Mouse (Mus musculus) liver, adult 2 months (tissue): ENCODE data around the gene Pcsk1n. TPM values are rescaled to one million over a fixed set of nuclear protein-coding genes. Genes with fewer than 3 reads are reported as not detected.
A peak's percentile ranks its signal among the peaks of the same experiment; 100 is the strongest.
"Not testable (repeated sequence)": the region's sequence is repeated elsewhere in the genome, so short reads cannot be mapped to it uniquely, and the experiment has no call there.

Experiments used
- DNase-seq: peaks from one replicate; pipeline ENCODE4 v3.0.0-alpha.2; 2011; ENCODE audit warnings: low read depth, low spot score; ENCODE audit errors: extremely low read depth
- H3K27ac ChIP-seq: fragments of 200-500 bp; replicated peaks from 2 replicates; pipeline ENCODE4 v1.5.1; 2012; ENCODE audit warnings: low read depth, mild to moderate bottlenecking, control low read depth, inconsistent platforms, low read length; ENCODE audit not compliant: insufficient read depth
- H3K27me3 ChIP-seq: fragments of 200-500 bp; 2 replicates; pipeline ENCODE4 v1.6.1; 2012; ENCODE audit warnings: mild to moderate bottlenecking, moderate library complexity, low read length, inconsistent platforms; ENCODE audit not compliant: control insufficient read depth, insufficient read depth
- H3K36me3 ChIP-seq: fragments of 200-500 bp; 2 replicates; pipeline ENCODE4 v1.6.1; 2012; ENCODE audit warnings: low read length, inconsistent platforms; ENCODE audit not compliant: control insufficient read depth, insufficient read depth
- H3K4me1 ChIP-seq: fragments of 200-500 bp; 2 replicates; pipeline ENCODE4 v1.6.1; 2011; ENCODE audit warnings: low read length; ENCODE audit not compliant: control insufficient read depth, insufficient read depth
- H3K4me3 ChIP-seq: fragments of 200-500 bp; 2 replicates; pipeline ENCODE4 v1.5.1; 2011; ENCODE audit warnings: low read depth, mild to moderate bottlenecking, control low read depth, low read length, moderate library complexity; ENCODE audit not compliant: insufficient read depth
- H3K79me2 ChIP-seq: fragments of 200-500 bp; 2 replicates; pipeline ENCODE4 v1.6.1; 2012; ENCODE audit warnings: inconsistent platforms, mild to moderate bottlenecking, low read length, moderate library complexity; ENCODE audit not compliant: control insufficient read depth, insufficient read depth
- H3K9ac ChIP-seq: fragments of 200-500 bp; 2 replicates; pipeline ENCODE4 v1.6.1; 2012; ENCODE audit warnings: low read depth, mild to moderate bottlenecking, control low read depth, inconsistent platforms, low read length
- CTCF ChIP-seq: fragments of 200-500 bp; IDR thresholded peaks from 2 replicates; pipeline ENCODE4 v1.5.1; 2011; ENCODE audit warnings: low read depth, low read length, control low read depth
- POLR2A ChIP-seq: fragments of 200-500 bp; IDR thresholded peaks from 2 replicates; pipeline ENCODE4 v1.6.1; 2011; ENCODE audit warnings: low read length, control low read depth; ENCODE audit not compliant: insufficient read depth; ENCODE audit errors: extremely low read depth
- WGBS: fragments of 180-500 bp; shearing (Covaris S2); methylation state at CpG from one replicate; pipeline ENCODE4 v1.1.7; 2018; 5-methylcytosine and 5-hydroxymethylcytosine counted together
- polyA plus RNA-seq: library from polyadenylated mRNA; depleted of rRNA; stranded (reverse); fragments of >200 nt; gene quantifications from 2 replicates; pipeline ENCODE4 v1.2.3, GENCODE M21; 2012
- total RNA-seq: library from RNA; depleted of rRNA; stranded (reverse); fragments of >200 nt; gene quantifications from 2 replicates; pipeline ENCODE4 v1.2.3, GENCODE M21; 2014

The Pcsk1n gene
- total and polyA plus RNA-seq, 2 experiments: 0.09 TPM; not detected in 1

GRCm38 (mm10) chrX:7910473-7910872, 9.1 kb upstream of the Pcsk1n start:
- Histone ChIP-seq H3K4me1 (peaks cover 7% of the 10 kb centered on the region; the same call in 1 of the 2 replicates), H3K27me3 (no peaks in the 10 kb centered on the region), H3K36me3 (no peaks in the 10 kb centered on the region; the same call in 1 of the 2 replicates), H3K9ac (no peak overlapping the region), H3K79me2 (no peaks in the 10 kb centered on the region), H3K27ac (no peak overlapping the region), H3K4me3 (no peak overlapping the region)
- TF ChIP-seq CTCF (peak; percentile 18; the same call in 1 of the 2 replicates), POLR2A (no peak)
- 49% methylated on average over 6 of the region's 6 CpGs for WGBS
- no peak for DNase-seq

- not testable (repeated sequence) for H3K9ac ChIP-seq, H3K4me3 ChIP-seq, DNase-seq, H3K27me3 ChIP-seq, H3K4me1 ChIP-seq, H3K36me3 ChIP-seq, H3K27ac ChIP-seq, H3K79me2 ChIP-seq
- peak; percentile 22; the same call in 1 of the 2 replicates for TF ChIP-seq CTCF
- WGBS: 7% methylated on average over 3 of the region's 3 CpGs
These were observed 4.0 kb upstream of the Pcsk1n start for GRCm38 (mm10) chrX:7915669-7916068.

- not testable (repeated sequence) for H3K4me1 ChIP-seq, H3K36me3 ChIP-seq, DNase-seq, H3K27ac ChIP-seq, H3K79me2 ChIP-seq, H3K4me3 ChIP-seq, H3K9ac ChIP-seq
- peaks cover 11% of the 10 kb centered on the region for H3K27me3 ChIP-seq
- whole genome bisulfite sequencing: 73% methylated on average over 6 of the region's 6 CpGs
These were observed 1.7 kb upstream of the Pcsk1n start for GRCm38 (mm10) chrX:7917960-7918359.

GRCm38 (mm10) chrX:7922032-7922431, 2.4 kb downstream of the Pcsk1n start:
- H3K79me2 ChIP-seq: no peaks in the 10 kb centered on the region
- no peaks in the 10 kb centered on the region for H3K4me1 ChIP-seq
- 1% methylated on average over 33 of the region's 48 CpGs for WGBS
- DNase-seq: no peak
- H3K27me3 ChIP-seq: peaks cover 13% of the 10 kb centered on the region
- no peak overlapping the region for H3K4me3 ChIP-seq
- TF ChIP-seq POLR2A (no peak), CTCF (no peak)
- H3K36me3 ChIP-seq: no peaks in the 10 kb centered on the region
- no peak overlapping the region for H3K27ac ChIP-seq
- no peak overlapping the region for H3K9ac ChIP-seq

GRCm38 (mm10) chrX:7926266-7926665, 6.6 kb downstream of the Pcsk1n start:
- 85% methylated on average over 6 of the region's 6 CpGs for WGBS
- H3K79me2 ChIP-seq: no peaks in the 10 kb centered on the region
- no peak overlapping the region for H3K9ac ChIP-seq
- H3K4me3 ChIP-seq: no peak overlapping the region
- H3K4me1 ChIP-seq: no peaks in the 10 kb centered on the region
- no peak overlapping the region for H3K27ac ChIP-seq
- TF ChIP-seq CTCF: no peak
- no peak for TF ChIP-seq POLR2A
- H3K27me3 ChIP-seq: peaks cover 13% of the 10 kb centered on the region
- DNase-seq: no peak
- H3K36me3 ChIP-seq: no peaks in the 10 kb centered on the region

- TF ChIP-seq POLR2A: no peak
- no peak for TF ChIP-seq CTCF
- DNase-seq: no peak
- H3K27me3 ChIP-seq: peaks cover 10% of the 10 kb centered on the region
These were observed 7.5 kb downstream of the Pcsk1n start for GRCm38 (mm10) chrX:7927116-7927515.

More at GRCm38 (mm10) chrX:7927116-7927515, 7.5 kb downstream of the Pcsk1n start:
- no peak overlapping the region for H3K9ac ChIP-seq
- 37% methylated on average over 10 of the region's 10 CpGs for WGBS
- no peaks in the 10 kb centered on the region; the same call in 1 of the 2 replicates for H3K36me3 ChIP-seq
- H3K4me1 ChIP-seq: no peaks in the 10 kb centered on the region
- no peak overlapping the region for H3K4me3 ChIP-seq
- no peaks in the 10 kb centered on the region for H3K79me2 ChIP-seq
- no peak overlapping the region for H3K27ac ChIP-seq
